Mouse (Mus musculus) limb, embryonic 10.5 days (tissue): ENCODE measurements around the gene Wfdc1. TPM values are rescaled to one million over a fixed set of nuclear protein-coding genes. Genes with fewer than 3 reads are reported as not detected.

ENCODE experiments used
- DNase-seq: peaks from one replicate; pipeline ENCODE4 v3.0.0-alpha.2; 2017; ENCODE audit warnings: low spot score
- H3K27ac ChIP-seq: fragments of 300-500 bp; sonication (generic); 2 replicates; pipeline ENCODE4 v1.5.1; 2016; ENCODE audit warnings: mild to moderate bottlenecking
- H3K27me3 ChIP-seq: fragments of 300-500 bp; sonication (generic); 2 replicates; pipeline ENCODE4 v1.6.1; 2016; ENCODE audit warnings: low read depth, mild to moderate bottlenecking; ENCODE audit not compliant: poor library complexity, severe bottlenecking
- H3K36me3 ChIP-seq: fragments of 300-500 bp; sonication (generic); 2 replicates; pipeline ENCODE4 v1.6.1; 2016; ENCODE audit warnings: mild to moderate bottlenecking, moderate library complexity
- H3K4me1 ChIP-seq: fragments of 300-500 bp; sonication (generic); 2 replicates; pipeline ENCODE4 v1.6.1; 2016
- H3K4me3 ChIP-seq: fragments of 300-500 bp; sonication (generic); 2 replicates; pipeline ENCODE4 v1.5.1; 2016; ENCODE audit warnings: mild to moderate bottlenecking, moderate library complexity
- H3K9me3 ChIP-seq: fragments of 300-500 bp; sonication (generic); replicated peaks from 2 replicates; pipeline ENCODE4 v1.6.1; 2016; ENCODE audit warnings: mild to moderate bottlenecking
- WGBS: fragments of 180-500 bp; shearing (Covaris S2); methylation state at CpG from one replicate; pipeline ENCODE4 v1.1.7; 2016; 5-methylcytosine and 5-hydroxymethylcytosine counted together
- polyA plus RNA-seq: library from polyadenylated mRNA; unstranded; fragments of >200 nt; fragmentation: Nextera tagmentation; extraction: Ambion mirVana; gene quantifications from 2 replicates; pipeline ENCODE4 v1.2.1, GENCODE M21; 2016

The Wfdc1 gene
- polyA plus RNA-seq, 1 experiment from 2014 or later, result 0.10 TPM

GRCm38 (mm10) chr8:119728351-119728895, 62.3 kb downstream of the Wfdc1 start:
- H3K27me3 ChIP-seq, result 0 out of 2 replicates have a peak, but pooled peaks cover 9% of the 10 kb centered on the region
- WGBS, result 93% methylated on average over 8 of the region's 8 CpGs
- H3K9me3 ChIP-seq, result no peaks in the 10 kb centered on the region

GRCm38 (mm10) chr8:119732072-119732471, 65.9 kb downstream of the Wfdc1 start:
- 88% methylated on average over 13 of the region's 13 CpGs for WGBS
- DNase-seq, result no peak
- Histone ChIP-seq H3K9me3 (no peaks in the 10 kb centered on the region), H3K27ac (no peak overlapping the region), H3K27me3 (no peaks in the 10 kb centered on the region), H3K36me3 (no peaks in the 10 kb centered on the region), H3K4me1 (0 out of 2 replicates have a peak, but pooled peaks cover 3% of the 10 kb centered on the region), H3K4me3 (no peak overlapping the region)

More at GRCm38 (mm10) chr8:119728351-119728895, 62.3 kb downstream of the Wfdc1 start:
- H3K27ac ChIP-seq, result no peak overlapping the region
- H3K4me3 ChIP-seq, result no peak overlapping the region
- no peaks in the 10 kb centered on the region for H3K36me3 ChIP-seq
- 0 out of 2 replicates have a peak, but pooled peaks cover 3% of the 10 kb centered on the region for H3K4me1 ChIP-seq
- no peak for DNase-seq

- no peaks in the 10 kb centered on the region for H3K36me3 ChIP-seq
These were observed 70.3 kb downstream of the Wfdc1 start for GRCm38 (mm10) chr8:119736348-119736917.

GRCm38 (mm10) chr8:119737093-119737900, 71.1 kb downstream of the Wfdc1 start:
- no peaks in the 10 kb centered on the region for H3K27me3 ChIP-seq
- no peak for DNase-seq
- 87% methylated on average over 11 of the region's 11 CpGs for WGBS

More at GRCm38 (mm10) chr8:119736348-119736917, 70.3 kb downstream of the Wfdc1 start:
- WGBS, result 90% methylated on average over 10 of the region's 10 CpGs
- no peaks in the 10 kb centered on the region for H3K9me3 ChIP-seq
- no peak overlapping the region for H3K27ac ChIP-seq
- H3K4me3 ChIP-seq, result no peak overlapping the region
- DNase-seq, result no peak
- no peaks in the 10 kb centered on the region for H3K4me1 ChIP-seq
- H3K27me3 ChIP-seq, result no peaks in the 10 kb centered on the region

More at GRCm38 (mm10) chr8:119737093-119737900, 71.1 kb downstream of the Wfdc1 start:
- Histone ChIP-seq H3K4me1 (no peaks in the 10 kb centered on the region), H3K36me3 (no peaks in the 10 kb centered on the region), H3K27ac (no peak overlapping the region), H3K4me3 (no peak overlapping the region), H3K9me3 (no peaks in the 10 kb centered on the region)

Other genes with a start within 250 kb of the Wfdc1 start
- 0.26 and 0.34 TPM in 2 replicates for gene Osgin1, start 232.2 kb upstream of the Wfdc1 start, polyA plus RNA-seq
- gene Necab2, start 219.6 kb upstream of the Wfdc1 start, polyA plus RNA-seq, result 4.2 and 5.6 TPM in 2 replicates
- gene Slc38a8, start 164.7 kb upstream of the Wfdc1 start, polyA plus RNA-seq, result 0.05 and 0.11 TPM in 2 replicates
- 120 and 129 TPM in 2 replicates for gene Mbtps1, start 107.6 kb upstream of the Wfdc1 start, polyA plus RNA-seq
- gene Hsdl1, start 91.2 kb upstream of the Wfdc1 start, polyA plus RNA-seq, result 28.2 and 33.5 TPM in 2 replicates
- 0.06 and 0.14 TPM in 2 replicates for gene Dnaaf1, start 91.1 kb upstream of the Wfdc1 start, polyA plus RNA-seq
- 15.8 and 16.0 TPM in 2 replicates for gene Taf1c, start 61.1 kb upstream of the Wfdc1 start, polyA plus RNA-seq
- gene Adad2, start 53.6 kb upstream of the Wfdc1 start, polyA plus RNA-seq, result not detected in 2 replicates
- 0.04 TPM in 1 of 2 replicates, not detected in the other for gene Kcng4, start 30.7 kb upstream of the Wfdc1 start, polyA plus RNA-seq
- 2.3 and 2.5 TPM in 2 replicates for gene Atp2c2, start 33.6 kb downstream of the Wfdc1 start, polyA plus RNA-seq
- gene Tldc1, start 112.1 kb downstream of the Wfdc1 start, polyA plus RNA-seq, result 13.1 and 14.6 TPM in 2 replicates
- gene Cotl1, start 174.2 kb downstream of the Wfdc1 start, polyA plus RNA-seq, result 53.2 and 94.6 TPM in 2 replicates
- gene Klhl36, start 195.9 kb downstream of the Wfdc1 start, polyA plus RNA-seq, result 7.2 and 7.9 TPM in 2 replicates
- 226 and 235 TPM in 2 replicates for gene Usp10, start 244.0 kb downstream of the Wfdc1 start, polyA plus RNA-seq
- gene Gm20388, start 244.5 kb downstream of the Wfdc1 start, polyA plus RNA-seq, result 2.3 and 2.5 TPM in 2 replicates